Mouse (Mus musculus) induced T-regulatory cell, adult 2 months (primary cell): ENCODE data around the gene Fgf23.

Experiments
- DNase-seq: peaks from one replicate; pipeline ENCODE4 v3.0.0-alpha.2; 2012; ENCODE audit warnings: low read depth

The Fgf23 gene

GRCm38 (mm10) chr6:127072817-127073216, at the start of gene Fgf23:
Fgf23 (plus strand) TSS chr6:127072902.
- DNase-seq: no peak

GRCm38 (mm10) chr6:127024836-127025235, 47.9 kb upstream of the Fgf23 start:
- DNase-seq: no peak

GRCm38 (mm10) chr6:127034760-127035159, 37.9 kb upstream of the Fgf23 start:
- peak; percentile 63 for DNase-seq

GRCm38 (mm10) chr6:127044909-127045308, 27.8 kb upstream of the Fgf23 start:
- no peak for DNase-seq

- no peak for DNase-seq
These were observed 21.9 kb upstream of the Fgf23 start for GRCm38 (mm10) chr6:127050847-127051246.

GRCm38 (mm10) chr6:127056990-127057588, 15.6 kb upstream of the Fgf23 start:
- no peak for DNase-seq

GRCm38 (mm10) chr6:127059975-127060374, 12.7 kb upstream of the Fgf23 start:
- DNase-seq: no peak

- no peak for DNase-seq
These were observed 8.8 kb upstream of the Fgf23 start for GRCm38 (mm10) chr6:127063915-127064314.

GRCm38 (mm10) chr6:127064815-127065214, 7.9 kb upstream of the Fgf23 start:
- DNase-seq: no peak

- DNase-seq: peak; percentile 81
These were observed 7.4 kb downstream of the Fgf23 start for GRCm38 (mm10) chr6:127079867-127080731.

- DNase-seq: no peak
These were observed 9.1 kb downstream of the Fgf23 start for GRCm38 (mm10) chr6:127081820-127082219.

GRCm38 (mm10) chr6:127086739-127087138, 14.0 kb downstream of the Fgf23 start:
- no peak for DNase-seq

GRCm38 (mm10) chr6:127094565-127094964, 21.9 kb downstream of the Fgf23 start:
- peak; percentile 30 for DNase-seq

GRCm38 (mm10) chr6:127103506-127104275, 31.0 kb downstream of the Fgf23 start:
- DNase-seq: no peak

- DNase-seq: no peak
These were observed 31.8 kb downstream of the Fgf23 start for GRCm38 (mm10) chr6:127104396-127105029.

GRCm38 (mm10) chr6:127105107-127105506, 32.4 kb downstream of the Fgf23 start:
- DNase-seq: peak; percentile 75

GRCm38 (mm10) chr6:127106189-127106588, 33.5 kb downstream of the Fgf23 start:
- DNase-seq: no peak

GRCm38 (mm10) chr6:127106726-127107125, 34.0 kb downstream of the Fgf23 start:
- no peak for DNase-seq

GRCm38 (mm10) chr6:127107413-127107812, 34.7 kb downstream of the Fgf23 start:
- DNase-seq: no peak

GRCm38 (mm10) chr6:127108368-127109060, 35.8 kb downstream of the Fgf23 start:
- DNase-seq: peak; percentile 46

GRCm38 (mm10) chr6:127109402-127109930, 36.8 kb downstream of the Fgf23 start, which contains the start of gene Tigar:
Tigar (minus strand) TSS chr6:127109557.
- peak; percentile 97 for DNase-seq
